Mouse (Mus musculus) E14TG2a.4 (cell line): ENCODE results near the gene Pxmp4.

ENCODE experiments used
- H3K27me3 ChIP-seq: 2 replicates; pipeline ENCODE4 v1.6.1; 2014; ENCODE audit warnings: low read length, control low read depth; ENCODE audit not compliant: insufficient read depth
- H3K36me3 ChIP-seq: 2 replicates; pipeline ENCODE4 v1.6.1; 2014; ENCODE audit warnings: low read length, control low read depth; ENCODE audit not compliant: insufficient read depth
- H3K4me1 ChIP-seq: replicated peaks from 2 replicates; pipeline ENCODE4 v1.6.1; 2014; ENCODE audit warnings: low read depth, low read length, control low read depth
- H3K4me3 ChIP-seq: replicated peaks from 2 replicates; pipeline ENCODE4 v1.5.1; 2014; ENCODE audit warnings: mild to moderate bottlenecking, low read length
- H3K9me3 ChIP-seq: 2 replicates; pipeline ENCODE4 v1.6.1; 2014; ENCODE audit warnings: low read length, control low read depth
- CTCF ChIP-seq: conservative IDR thresholded peaks from 2 replicates; pipeline ENCODE4 v1.5.1; 2014; ENCODE audit warnings: low read length
- NANOG ChIP-seq: IDR thresholded peaks from 2 replicates; pipeline ENCODE4 v1.6.1; 2014; ENCODE audit warnings: borderline replicate concordance, low read length, mixed read lengths
- POU5F1 ChIP-seq: IDR thresholded peaks from 2 replicates; pipeline ENCODE4 v1.6.1; 2014; ENCODE audit warnings: low read length, borderline replicate concordance

Pxmp4 gene

DNA sequence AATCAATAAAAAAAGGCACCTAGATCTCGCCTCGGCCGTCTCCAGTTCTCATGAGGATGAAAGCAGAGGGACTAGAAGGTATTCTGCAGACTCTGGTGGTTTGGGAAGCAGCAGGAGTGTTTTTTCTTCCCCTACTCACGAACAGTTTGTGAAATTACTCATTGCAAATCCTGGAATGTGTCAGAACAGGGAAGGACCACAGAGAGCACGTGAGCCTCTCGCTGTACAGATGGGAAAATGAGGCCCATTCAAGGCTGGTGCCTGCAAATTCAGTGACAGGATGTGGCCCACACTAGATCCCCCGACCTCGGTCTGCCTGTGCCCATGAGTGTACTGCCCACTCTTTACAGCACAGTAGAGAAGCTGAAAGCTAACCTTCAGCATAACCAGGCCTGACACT is 31.5 kb downstream of the Pxmp4 start:
- TF ChIP-seq NANOG (no peak), POU5F1 (no peak), CTCF (no peak)
- Histone ChIP-seq H3K4me1 (peaks cover 71% of the 10 kb centered on the region), H3K9me3 (no peaks in the 10 kb centered on the region), H3K4me3 (no peak overlapping the region), H3K36me3 (peaks cover 18% of the 10 kb centered on the region; the same call in 1 of the 2 replicates), H3K27me3 (no peaks in the 10 kb centered on the region)

DNA sequence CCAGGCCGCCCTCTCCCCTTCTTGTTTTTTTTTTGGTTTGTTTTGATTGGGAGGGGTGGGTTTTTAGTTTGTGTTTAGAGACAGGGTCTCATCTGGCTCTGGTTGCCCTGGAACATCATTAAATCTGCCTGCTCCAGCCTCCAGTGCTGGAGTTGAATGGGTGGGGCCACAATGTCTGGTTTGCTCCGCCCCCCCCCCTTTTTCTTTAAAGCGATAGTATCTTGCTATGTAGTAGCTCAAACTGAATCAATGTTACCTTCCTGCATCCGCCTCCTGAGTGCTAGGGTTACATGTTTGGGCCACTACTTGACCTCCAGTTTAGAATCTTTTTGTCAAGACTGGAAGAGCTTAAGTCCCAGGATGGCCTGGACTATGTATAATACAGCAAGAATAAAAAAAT is 32.2 kb downstream of the Pxmp4 start:
- TF ChIP-seq NANOG (no peak), CTCF (no peak), POU5F1 (no peak)
- H3K9me3 ChIP-seq = no peaks in the 10 kb centered on the region
- no peaks in the 10 kb centered on the region for H3K27me3 ChIP-seq
- H3K36me3 ChIP-seq = peaks cover 25% of the 10 kb centered on the region
- H3K4me1 ChIP-seq = peaks cover 71% of the 10 kb centered on the region
- H3K4me3 ChIP-seq = peak overlapping the region; percentile 74; the same call in 1 of the 2 replicates

- H3K4me3 ChIP-seq = peak overlapping the region; percentile 74
- TF ChIP-seq CTCF = no peak
- no peak for TF ChIP-seq NANOG
- no peak for TF ChIP-seq POU5F1
These were observed 32.8 kb downstream of the Pxmp4 start for GRCm38 (mm10) chr2:154570666-154571065.

DNA sequence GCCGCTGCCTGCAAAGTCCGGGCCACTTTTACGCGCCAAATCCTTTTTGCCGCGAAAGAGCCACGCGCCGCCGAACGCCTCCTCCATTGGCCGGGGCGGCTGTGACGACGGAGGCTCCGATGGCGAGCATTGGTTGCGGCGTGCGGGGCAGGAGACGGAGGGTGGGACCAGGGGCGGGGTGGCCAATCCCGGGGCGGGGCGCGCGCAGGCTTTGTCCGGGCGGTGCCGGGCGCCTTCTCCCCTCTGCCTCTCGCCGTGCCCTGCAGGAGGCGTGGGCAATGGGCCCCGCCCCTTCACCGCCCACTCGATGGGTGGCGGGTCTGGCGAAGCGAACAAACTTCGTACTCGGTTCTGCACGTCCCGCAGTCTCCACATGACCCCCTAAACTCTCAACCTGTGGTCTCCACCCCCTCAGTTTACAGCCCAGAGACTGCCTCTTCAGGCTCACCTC is 33.6 kb downstream of the Pxmp4 start, which contains the start of gene E2f1:
Gene E2f1, minus strand, starts transcription at position 57 of the 451 bp plus-strand sequence.
- Histone ChIP-seq H3K4me1 (peaks cover 80% of the 10 kb centered on the region), H3K9me3 (no peaks in the 10 kb centered on the region)
- no peak for TF ChIP-seq NANOG
- no peak for TF ChIP-seq CTCF
- no peak for TF ChIP-seq POU5F1

More at GRCm38 (mm10) chr2:154570666-154571065, 32.8 kb downstream of the Pxmp4 start:
- Histone ChIP-seq H3K9me3 (no peaks in the 10 kb centered on the region), H3K27me3 (no peaks in the 10 kb centered on the region), H3K4me1 (peaks cover 72% of the 10 kb centered on the region), H3K36me3 (peaks cover 31% of the 10 kb centered on the region)

DNA sequence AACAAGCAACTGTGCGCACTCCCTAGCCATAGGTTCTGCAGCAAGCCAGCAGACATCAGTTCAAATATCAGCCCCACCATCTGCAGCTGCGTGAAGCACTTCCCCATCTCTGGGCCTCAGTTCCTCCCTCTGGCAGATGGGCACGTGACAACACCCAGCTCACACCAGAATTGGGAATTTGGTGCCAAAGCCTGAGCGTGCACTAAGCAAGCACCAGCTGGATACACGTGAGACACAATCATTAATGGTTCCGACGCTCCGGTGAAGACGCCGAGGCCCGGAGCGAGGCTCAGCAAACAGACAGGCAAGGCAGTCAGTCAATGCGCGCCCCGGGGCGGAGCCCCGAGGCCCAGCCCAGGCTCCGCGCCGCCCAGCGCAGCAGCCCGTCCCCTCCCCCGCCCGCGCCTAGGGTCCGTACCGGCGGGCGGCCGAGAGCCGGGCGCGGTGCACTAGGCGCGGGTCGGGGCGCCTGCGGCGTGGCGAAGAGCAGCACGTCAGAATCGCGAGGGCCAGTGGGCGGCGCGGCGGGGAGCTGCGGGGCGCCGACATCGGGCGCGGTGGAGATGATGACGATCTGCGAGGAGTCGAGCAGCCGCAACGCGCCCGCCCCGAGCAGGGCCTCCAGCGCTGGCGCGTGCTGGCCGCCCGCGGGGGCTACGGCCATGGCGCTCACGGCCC is 34.3 kb downstream of the Pxmp4 start:
- peaks cover 84% of the 10 kb centered on the region for H3K4me1 ChIP-seq
- H3K36me3 ChIP-seq = peaks cover 45% of the 10 kb centered on the region
- no peak for TF ChIP-seq NANOG
- TF ChIP-seq POU5F1 = no peak
- no peak for TF ChIP-seq CTCF
- no peaks in the 10 kb centered on the region for H3K27me3 ChIP-seq
- H3K4me3 ChIP-seq = peak overlapping the region; percentile 92
- H3K9me3 ChIP-seq = no peaks in the 10 kb centered on the region

More for the DNA sequence above, 33.6 kb downstream of the Pxmp4 start, which contains the start of gene E2f1:
- no peaks in the 10 kb centered on the region for H3K27me3 ChIP-seq
- peak within 1 kb of the TSS; percentile 92 for H3K4me3 ChIP-seq
- peaks cover 39% of the 10 kb centered on the region for H3K36me3 ChIP-seq

DNA sequence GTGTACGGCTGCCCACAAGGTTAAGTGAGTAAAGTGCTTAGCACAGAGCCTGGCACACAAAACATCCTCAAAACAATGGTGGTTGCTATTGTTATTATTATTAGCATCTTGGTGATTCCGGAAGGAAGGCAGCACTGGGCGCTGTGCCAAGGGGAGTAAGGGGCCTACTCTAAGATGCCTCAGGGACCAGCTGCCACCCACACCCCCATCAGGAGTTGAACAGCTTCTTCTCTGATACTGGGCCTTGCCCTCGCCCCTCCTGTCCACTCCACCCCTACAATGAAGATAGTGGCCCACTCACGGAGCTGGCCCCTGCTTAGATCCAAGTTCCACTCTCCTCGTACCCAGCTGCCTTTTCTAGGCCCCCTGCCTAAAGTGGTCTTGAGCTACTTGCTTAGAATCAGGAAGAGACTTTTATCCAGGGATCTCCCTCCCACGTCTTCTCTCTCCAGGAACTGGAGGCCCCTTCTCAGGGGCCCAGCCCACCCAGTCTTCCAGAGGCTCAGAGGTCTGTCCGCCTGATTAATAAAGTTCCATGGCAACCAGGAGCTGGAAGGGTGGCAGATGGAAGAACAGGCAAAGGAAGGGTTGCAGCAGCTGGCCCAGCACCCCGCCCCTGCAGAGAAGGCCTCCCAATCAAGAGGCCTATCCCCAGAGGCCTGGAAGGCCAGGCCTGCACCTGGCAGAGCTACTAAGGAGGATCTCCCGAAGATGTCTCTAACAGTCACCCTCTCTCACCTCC is 35.0 kb downstream of the Pxmp4 start:
- Histone ChIP-seq H3K9me3 (no peaks in the 10 kb centered on the region), H3K4me1 (peaks cover 89% of the 10 kb centered on the region), H3K36me3 (peaks cover 52% of the 10 kb centered on the region), H3K4me3 (peak overlapping the region; percentile 92), H3K27me3 (no peaks in the 10 kb centered on the region)
- TF ChIP-seq NANOG (no peak), POU5F1 (no peak), CTCF (no peak)

- peak overlapping the region; percentile 92 for H3K4me3 ChIP-seq
- TF ChIP-seq NANOG (no peak), CTCF (no peak), POU5F1 (no peak)
- no peaks in the 10 kb centered on the region for H3K27me3 ChIP-seq
- peaks cover 88% of the 10 kb centered on the region for H3K4me1 ChIP-seq
- H3K9me3 ChIP-seq = no peaks in the 10 kb centered on the region
- H3K36me3 ChIP-seq = peaks cover 60% of the 10 kb centered on the region
These were observed 35.7 kb downstream of the Pxmp4 start for GRCm38 (mm10) chr2:154567766-154568165.

DNA sequence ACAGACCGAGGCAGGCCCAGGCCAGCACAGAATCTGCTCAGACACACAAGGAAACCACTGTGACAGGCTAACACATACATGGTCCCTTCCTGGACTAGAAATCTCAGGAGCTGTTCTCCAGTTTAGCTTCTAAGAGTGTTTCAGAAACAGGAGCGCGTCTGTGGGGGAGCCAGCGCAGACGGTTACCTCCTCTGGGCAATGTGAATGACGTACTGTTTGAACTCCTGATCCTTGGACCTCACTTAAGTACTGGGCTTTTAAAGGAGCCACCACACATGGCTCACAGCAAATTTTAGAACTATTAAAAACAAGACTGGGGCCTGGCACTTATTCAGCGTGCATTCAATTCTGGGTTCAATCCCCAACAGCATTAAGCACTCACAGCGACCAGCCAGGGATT is 36.9 kb downstream of the Pxmp4 start:
- peaks cover 79% of the 10 kb centered on the region for H3K4me1 ChIP-seq
- no peaks in the 10 kb centered on the region for H3K27me3 ChIP-seq
- H3K36me3 ChIP-seq = peaks cover 71% of the 10 kb centered on the region
- H3K4me3 ChIP-seq = no peak overlapping the region
- H3K9me3 ChIP-seq = no peaks in the 10 kb centered on the region
- TF ChIP-seq CTCF = no peak
- TF ChIP-seq NANOG = no peak
- TF ChIP-seq POU5F1 = no peak
